Mouse (Mus musculus) naive thymus-derived CD4-positive, alpha-beta T cell, adult 2 months (primary cell): Measurements from ENCODE around the gene Pdap1.

ENCODE experiments used
- DNase-seq: peaks from one replicate; pipeline ENCODE4 v3.0.0-alpha.2; 2011; ENCODE audit warnings: low read depth

Pdap1 gene

GRCm38 (mm10) chr5:145081866-145082613 lies 58.0 kb downstream of the Pdap1 start:
- DNase-seq, result no peak
